Mouse (Mus musculus): Measurements from ENCODE around the gene Ola1. TPM values are rescaled to one million over a fixed set of nuclear protein-coding genes. Genes with fewer than 3 reads are reported as not detected.

Gene Ola1
- polyA plus RNA-seq, 1 experiment from 2014 or later = 99.2 TPM

DNA sequence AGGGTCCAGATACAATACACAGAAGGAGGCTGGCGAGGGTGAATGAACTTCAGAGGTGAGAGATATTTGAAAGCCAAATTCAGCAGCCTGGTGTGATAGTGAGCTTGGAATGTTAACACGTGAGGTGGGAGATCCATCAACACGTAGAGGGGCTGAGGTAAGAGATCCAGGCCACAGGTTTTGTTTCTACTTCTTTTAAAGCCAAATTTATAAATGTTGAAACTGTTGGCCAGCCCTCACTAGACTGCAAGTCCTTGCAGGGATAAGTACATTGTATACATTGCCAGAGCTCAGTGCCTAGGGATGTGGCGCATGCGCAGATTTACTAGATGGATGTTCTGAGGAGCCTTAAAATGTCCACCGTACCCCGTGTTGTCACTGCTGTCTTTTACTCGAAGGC is 168.3 kb downstream of the Ola1 start:
- DNase-seq (ENCODE audit: low spot score, missing footprints) (peak; percentile 60), ATAC-seq (ENCODE audit: low FRiP score) (no peak)
- no peak overlapping the region for H3K4me2 ChIP-seq
- WGBS = 92% methylated on average over 8 of the region's 8 CpGs
- no peaks in the 10 kb centered on the region for H3K36me3 ChIP-seq (ENCODE audit: control insufficient read depth, insufficient read depth, low read length)
- no peak overlapping the region for H3K27ac ChIP-seq (ENCODE audit: low read depth, low read length)
- no peak overlapping the region for H3K4me3 ChIP-seq (ENCODE audit: low read depth, low read length)
- no peaks in the 10 kb centered on the region; the same call in 1 of the 2 replicates for H3K9me3 ChIP-seq (ENCODE audit: control insufficient read depth, low read length)
- H3K9ac ChIP-seq (ENCODE audit: low read length) = no peak overlapping the region
- peaks cover 2% of the 10 kb centered on the region; the same call in 1 of the 2 replicates for H3K4me1 ChIP-seq (ENCODE audit: control insufficient read depth, insufficient read depth, low read length)
- no peaks in the 10 kb centered on the region for H3K27me3 ChIP-seq (ENCODE audit: control insufficient read depth, insufficient read depth, low read length)

DNA sequence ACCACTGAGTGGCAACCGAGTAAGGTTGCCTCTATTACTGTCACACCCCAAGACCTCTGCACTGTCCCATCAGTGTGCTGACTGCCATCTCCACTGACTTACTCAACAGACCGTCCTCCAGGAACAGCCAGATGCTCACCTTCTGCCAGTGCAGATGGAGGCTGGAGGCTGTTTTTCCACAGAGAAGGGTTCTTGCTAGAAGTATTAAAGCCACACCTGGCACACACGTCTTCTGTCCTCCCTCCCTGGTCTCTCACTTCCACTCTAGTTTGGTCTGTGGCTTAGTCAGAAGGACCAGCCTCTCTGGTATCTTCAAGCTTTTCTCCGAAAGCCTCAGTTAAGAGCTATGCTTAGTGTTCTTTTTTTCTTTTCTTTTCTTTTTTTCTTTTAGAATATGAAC is 168.7 kb downstream of the Ola1 start:
- DNase-seq (ENCODE audit: low spot score, missing footprints) (peak; percentile 44), ATAC-seq (ENCODE audit: low FRiP score) (no peak)
- H3K4me1 ChIP-seq (ENCODE audit: control insufficient read depth, insufficient read depth, low read length) = peaks cover 2% of the 10 kb centered on the region; the same call in 1 of the 2 replicates
- H3K4me3 ChIP-seq (ENCODE audit: low read depth, low read length) = no peak overlapping the region
- no peak overlapping the region for H3K9ac ChIP-seq (ENCODE audit: low read length)
- no peaks in the 10 kb centered on the region for H3K36me3 ChIP-seq (ENCODE audit: control insufficient read depth, insufficient read depth, low read length)
- no peak overlapping the region for H3K4me2 ChIP-seq
- H3K27me3 ChIP-seq (ENCODE audit: control insufficient read depth, insufficient read depth, low read length) = no peaks in the 10 kb centered on the region
- WGBS = 94% methylated on average over 4 of the region's 4 CpGs
- no peaks in the 10 kb centered on the region; the same call in 1 of the 2 replicates for H3K9me3 ChIP-seq (ENCODE audit: control insufficient read depth, low read length)
- no peak overlapping the region for H3K27ac ChIP-seq (ENCODE audit: low read depth, low read length)

DNA sequence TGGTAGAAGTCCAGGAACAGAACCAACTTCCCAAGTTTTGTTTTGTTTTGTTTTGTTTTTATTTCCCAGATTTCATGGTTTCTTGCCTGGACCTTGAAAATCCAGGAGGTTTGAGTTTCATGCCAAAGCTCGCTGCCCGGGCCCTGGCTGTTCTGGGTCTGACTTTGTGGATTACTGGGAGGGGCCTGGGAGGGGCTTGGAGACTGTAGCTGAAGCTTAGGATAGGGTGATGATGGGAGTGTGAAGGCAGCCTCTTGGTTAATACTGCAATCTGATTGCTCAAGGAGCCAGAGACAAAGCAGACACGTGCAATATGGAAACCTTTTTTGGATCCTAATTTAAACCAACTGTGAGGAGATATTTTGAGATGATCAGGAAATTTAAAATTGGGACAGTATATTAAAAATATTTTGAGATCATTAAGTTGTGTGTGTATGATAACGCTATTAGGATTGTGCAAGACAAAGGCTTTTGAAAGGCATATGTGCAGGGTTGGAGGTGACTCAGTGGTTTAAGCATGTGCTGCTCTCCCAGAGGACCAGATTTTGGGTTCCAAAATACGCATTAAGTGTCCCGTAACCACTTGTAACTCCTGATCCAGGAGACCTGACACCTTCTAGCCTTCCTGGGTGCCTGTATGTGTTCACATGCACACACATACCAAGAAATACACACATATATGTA is 169.6 kb downstream of the Ola1 start:
- H3K9ac ChIP-seq (ENCODE audit: low read length) = no peak overlapping the region
- no peak overlapping the region for H3K27ac ChIP-seq (ENCODE audit: low read depth, low read length)
- ATAC-seq (ENCODE audit: low FRiP score) = no peak
- peaks cover 2% of the 10 kb centered on the region; the same call in 1 of the 2 replicates for H3K4me1 ChIP-seq (ENCODE audit: control insufficient read depth, insufficient read depth, low read length)
- 64% methylated on average over 6 of the region's 6 CpGs for WGBS
- H3K9me3 ChIP-seq (ENCODE audit: control insufficient read depth, low read length) = no peaks in the 10 kb centered on the region
- no peak overlapping the region for H3K4me3 ChIP-seq (ENCODE audit: low read depth, low read length)
- no peaks in the 10 kb centered on the region for H3K36me3 ChIP-seq (ENCODE audit: control insufficient read depth, insufficient read depth, low read length)
- peak; percentile 77 for DNase-seq (ENCODE audit: low spot score, missing footprints)
- no peaks in the 10 kb centered on the region for H3K27me3 ChIP-seq (ENCODE audit: control insufficient read depth, insufficient read depth, low read length)
- no peak overlapping the region for H3K4me2 ChIP-seq

DNA sequence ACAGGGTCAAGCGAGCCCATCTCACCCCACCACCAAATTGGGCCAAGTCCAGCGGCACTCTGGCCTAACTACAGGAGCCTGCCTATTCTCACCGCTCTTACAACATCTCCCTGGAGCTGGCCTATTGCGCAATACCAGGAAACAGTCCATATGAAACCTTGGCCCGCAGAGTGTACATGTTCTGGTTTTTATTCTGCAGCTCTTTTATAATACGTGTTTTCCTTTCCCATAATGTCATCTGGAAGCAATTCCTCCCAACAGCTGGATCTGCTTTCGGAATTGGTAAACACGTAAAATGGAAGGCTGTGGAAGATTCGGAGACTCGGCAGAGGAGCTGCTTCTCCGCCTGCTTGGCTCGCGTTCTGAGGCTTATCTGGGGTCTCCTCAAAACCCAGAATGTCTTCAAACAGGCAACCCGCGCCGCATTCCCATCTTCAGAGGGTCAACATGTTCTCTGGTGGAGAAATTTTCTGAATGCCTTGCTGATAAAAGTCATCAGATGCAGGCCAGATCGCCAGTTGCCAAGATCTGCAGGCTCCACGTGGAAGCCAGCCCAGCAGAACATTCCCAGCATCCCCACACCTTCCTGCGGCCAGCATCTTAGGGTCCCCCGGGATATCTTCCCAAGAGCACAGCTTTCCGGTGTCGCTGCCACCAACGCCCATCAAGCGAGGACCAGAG is 171.5 kb downstream of the Ola1 start:
- 77% methylated on average over 24 of the region's 24 CpGs for WGBS
- H3K9ac ChIP-seq (ENCODE audit: low read length) = no peak overlapping the region
- H3K27me3 ChIP-seq (ENCODE audit: control insufficient read depth, insufficient read depth, low read length) = no peaks in the 10 kb centered on the region
- no peak overlapping the region for H3K4me3 ChIP-seq (ENCODE audit: low read depth, low read length)
- 0 out of 2 replicates have a peak overlapping the region, but pooled peaks have one; percentile 7 for H3K4me2 ChIP-seq
- no peak for ATAC-seq (ENCODE audit: low FRiP score)
- H3K4me1 ChIP-seq (ENCODE audit: control insufficient read depth, insufficient read depth, low read length) = peaks cover 2% of the 10 kb centered on the region; the same call in 1 of the 2 replicates
- no peaks in the 10 kb centered on the region for H3K9me3 ChIP-seq (ENCODE audit: control insufficient read depth, low read length)
- DNase-seq (ENCODE audit: low spot score, missing footprints) = peak; percentile 90
- H3K36me3 ChIP-seq (ENCODE audit: control insufficient read depth, insufficient read depth, low read length) = no peaks in the 10 kb centered on the region
- no peak overlapping the region for H3K27ac ChIP-seq (ENCODE audit: low read depth, low read length)

DNA sequence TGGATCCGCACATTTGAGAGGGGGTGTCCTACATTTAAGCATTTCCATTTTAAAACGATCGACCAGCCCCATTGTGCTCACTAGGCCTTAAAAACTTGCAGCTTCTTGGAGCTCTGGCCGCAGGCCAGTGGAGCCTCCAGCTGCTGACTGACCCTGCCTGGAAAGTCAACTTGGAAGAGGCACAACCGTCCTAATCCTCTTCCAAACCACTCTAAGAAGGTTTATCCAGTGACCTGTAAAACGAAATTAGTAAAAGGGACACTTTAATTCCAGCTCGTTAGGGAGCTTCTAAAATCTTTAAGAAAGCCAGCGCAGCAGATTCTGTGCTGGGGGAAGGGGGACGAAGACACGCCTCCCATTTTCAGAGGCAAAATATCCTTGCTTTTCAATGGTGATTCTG is 172.1 kb downstream of the Ola1 start:
- no peak for ATAC-seq (ENCODE audit: low FRiP score)
- Histone ChIP-seq H3K9ac (ENCODE audit: low read length) (no peak overlapping the region), H3K4me3 (ENCODE audit: low read depth, low read length) (no peak overlapping the region), H3K9me3 (ENCODE audit: control insufficient read depth, low read length) (no peaks in the 10 kb centered on the region), H3K27me3 (ENCODE audit: control insufficient read depth, insufficient read depth, low read length) (no peaks in the 10 kb centered on the region), H3K4me1 (ENCODE audit: control insufficient read depth, insufficient read depth, low read length) (peaks cover 2% of the 10 kb centered on the region; the same call in 1 of the 2 replicates), H3K27ac (ENCODE audit: low read depth, low read length) (no peak overlapping the region), H3K36me3 (ENCODE audit: control insufficient read depth, insufficient read depth, low read length) (no peaks in the 10 kb centered on the region), H3K4me2 (no peak overlapping the region)
- WGBS = 36% methylated on average over 10 of the region's 10 CpGs
- no peak for DNase-seq (ENCODE audit: low spot score, missing footprints)

DNA sequence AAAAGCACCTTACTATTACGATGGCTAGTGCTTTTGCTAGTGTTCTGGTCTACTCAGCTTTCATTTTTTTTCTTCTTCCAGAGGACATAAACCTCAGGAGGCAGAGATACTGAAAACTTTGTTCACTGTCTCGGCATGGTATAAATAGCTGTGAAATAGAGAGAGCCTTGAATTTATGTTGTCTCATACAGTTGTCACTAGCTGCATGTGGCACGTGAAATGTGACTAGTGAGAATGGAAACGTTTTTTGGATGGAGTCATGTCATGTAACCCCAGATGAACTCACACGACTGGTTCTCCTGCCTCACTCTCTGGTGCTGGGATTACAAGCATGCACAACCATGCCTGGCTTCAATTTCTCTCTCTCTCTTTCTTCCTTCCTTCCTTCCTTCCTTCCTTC is 173.2 kb downstream of the Ola1 start:
- Histone ChIP-seq H3K27ac (ENCODE audit: low read depth, low read length) (no peak overlapping the region), H3K9me3 (ENCODE audit: control insufficient read depth, low read length) (no peaks in the 10 kb centered on the region), H3K9ac (ENCODE audit: low read length) (no peak overlapping the region), H3K36me3 (ENCODE audit: control insufficient read depth, insufficient read depth, low read length) (no peaks in the 10 kb centered on the region), H3K4me2 (no peak overlapping the region), H3K27me3 (ENCODE audit: control insufficient read depth, insufficient read depth, low read length) (no peaks in the 10 kb centered on the region), H3K4me1 (ENCODE audit: control insufficient read depth, insufficient read depth, low read length) (peaks cover 2% of the 10 kb centered on the region; the same call in 1 of the 2 replicates), H3K4me3 (ENCODE audit: low read depth, low read length) (no peak overlapping the region)
- DNase-seq (ENCODE audit: low spot score, missing footprints) (no peak), ATAC-seq (ENCODE audit: low FRiP score) (no peak)
- WGBS = 86% methylated on average over 5 of the region's 5 CpGs

Other genes starting within 250 kb of the Ola1 start
- gene Sp3, start 238.5 kb downstream of the Ola1 start, polyA plus RNA-seq (2014; fragmentation: Nextera tagmentation; extraction: Ambion mirVana) = 69.1 and 69.3 TPM in 2 replicates
- not detected in 2 replicates for gene Gm11084, start 232.2 kb downstream of the Ola1 start, polyA plus RNA-seq (2014; fragmentation: Nextera tagmentation; extraction: Ambion mirVana)
- 2.8 and 3.3 TPM in 2 replicates for gene Sp9, start 53.0 kb upstream of the Ola1 start, polyA plus RNA-seq (2014; fragmentation: Nextera tagmentation; extraction: Ambion mirVana)
- gene Scrn3, start 93.7 kb upstream of the Ola1 start, polyA plus RNA-seq (2014; fragmentation: Nextera tagmentation; extraction: Ambion mirVana) = 10.7 and 11.7 TPM in 2 replicates
- 21.4 and 25.5 TPM in 2 replicates for gene Cir1, start 93.8 kb upstream of the Ola1 start, polyA plus RNA-seq (2014; fragmentation: Nextera tagmentation; extraction: Ambion mirVana)
- 3.0 and 4.3 TPM in 2 replicates for gene Gpr155, start 167.6 kb upstream of the Ola1 start, polyA plus RNA-seq (2014; fragmentation: Nextera tagmentation; extraction: Ambion mirVana)